ENCODE assay signal across 10 mouse cellular contexts in genomic region chr4:118961141-118961628, GRCm38 (mm10). TPM values are rescaled to one million over a fixed set of nuclear protein-coding genes. Genes with fewer than 3 reads are reported as not detected.
DNase-seq lines count a peak whose midpoint lies in the region; ATAC-seq and TF ChIP-seq lines count a peak whose summit lies in the region.
"Had no signal": no experiment of that assay in that cellular context is flagged by ENCODE, and none has a peak within 500 bp of the region (broad histone marks: within the 10 kb centered on the region; RNA-seq: fewer than 3 reads in every experiment).

Lao1 (plus strand) TSS chr4:118961578.

- H3K36me3 ChIP-seq in heart, embryonic 11.5 days (ENCODE audit: control insufficient read depth, insufficient read depth, low read length): no peaks in the 10 kb centered on the region
- H3K36me3 ChIP-seq in intestine, postnatal 0 days (ENCODE audit: control insufficient read depth, insufficient read depth): no peaks in the 10 kb centered on the region

- no peak for TF ChIP-seq CTCF in intestine, postnatal 0 days (IDR thresholded peaks at IDR 0.05; ENCODE audit: low read depth)

- no peak within 1 kb of the TSS for H3K4me3 ChIP-seq in heart, embryonic 11.5 days (ENCODE audit: low read depth, low read length)
- no peak within 1 kb of the TSS for H3K4me3 ChIP-seq in intestine, postnatal 0 days (ENCODE audit: low read depth, low read length)

- no peak within 1 kb of the TSS for H3K9ac ChIP-seq in heart, embryonic 11.5 days (ENCODE audit: low read depth, low read length)
- H3K9ac ChIP-seq in intestine, postnatal 0 days (ENCODE audit: low read depth, low read length): no peak within 1 kb of the TSS

- no peak within 1 kb of the TSS for H3K4me2 ChIP-seq in heart, embryonic 11.5 days
- no peak within 1 kb of the TSS for H3K4me2 ChIP-seq in intestine, postnatal 0 days (replicated peaks; ENCODE audit: low read depth)

- 73% methylated on average over 2 of the region's 2 CpGs for WGBS in heart, embryonic 11.5 days (ENCODE audit: insufficient replicate concordance)
- WGBS in intestine, postnatal 0 days: 85% methylated on average over 2 of the region's 2 CpGs

- no peak for ATAC-seq in heart, embryonic 11.5 days (replicated peaks; ENCODE audit: insufficient number of reproducible peaks, low FRiP score, low TSS enrichment)
- no peak for ATAC-seq in intestine, postnatal 0 days
- ATAC-seq: midbrain, embryonic 16.5 days had no signal

- intact Hi-C loops in left cerebral cortex, postnatal 14 days (cut with DNase I): no loop called here

- no peaks in the 10 kb centered on the region for H3K27me3 ChIP-seq in heart, embryonic 11.5 days (ENCODE audit: control insufficient read depth, insufficient read depth, low read length)
- H3K27me3 ChIP-seq in intestine, postnatal 0 days (replicated peaks; ENCODE audit: control insufficient read depth, insufficient read depth, low read length): no peaks in the 10 kb centered on the region

- peak; percentile 29 to 73 for DNase-seq in heart, adult 18-20 months
- DNase-seq in cerebellum, postnatal 10 days: peak; percentile 68 to 77
- DNase-seq in heart, adult 9 months (ENCODE audit: low spot score in 2 of 2): peak; percentile 26 to 68
- DNase-seq in left cerebral cortex, postnatal 14 days (ENCODE audit: low spot score in 2 of 2): peak; percentile 26 to 27
- no peak for DNase-seq in testis, postnatal 14 days (ENCODE audit: low spot score)
- DNase-seq in embryo, embryonic 9.5 days (ENCODE audit: extremely low spot score): no peak

- H3K9me3 ChIP-seq in heart, embryonic 11.5 days (replicated peaks; ENCODE audit: control insufficient read depth, low read length): no peaks in the 10 kb centered on the region
- H3K9me3 ChIP-seq in intestine, postnatal 0 days (ENCODE audit: control insufficient read depth): no peaks in the 10 kb centered on the region

- H3K4me1 ChIP-seq in heart, embryonic 11.5 days (ENCODE audit: control insufficient read depth, insufficient read depth, low read length): no peaks in the 10 kb centered on the region
- no peaks in the 10 kb centered on the region for H3K4me1 ChIP-seq in intestine, postnatal 0 days (replicated peaks; ENCODE audit: control insufficient read depth, insufficient read depth, low read length)

- no peak within 1 kb of the TSS for H3K27ac ChIP-seq in heart, embryonic 11.5 days (ENCODE audit: low read depth, low read length)
- H3K27ac ChIP-seq in intestine, postnatal 0 days (ENCODE audit: low read depth, low read length): no peak within 1 kb of the TSS

RNA-seq across cellular contexts. Expression of gene Lao1, which starts in this region (rescaled TPM):
- under 1 TPM; 0.10 to 0.62 TPM for total RNA-seq in heart, adult 18-20 months (2021)
- not detected in 2 replicates for polyA plus RNA-seq in heart, embryonic 11.5 days (2014; fragmentation: Nextera tagmentation; extraction: Ambion mirVana)
- total RNA-seq in left cerebral cortex, postnatal 14 days (2021): under 1 TPM; 0.32 to 0.33 TPM
- polyA plus RNA-seq in intestine, postnatal 0 days (2015; fragmentation: Nextera tagmentation; extraction: Ambion mirVana): 0.08 and 0.13 TPM in 2 replicates
- polyA plus RNA-seq: midbrain, embryonic 16.5 days; stomach, embryonic 16.5 days had no signal

Comparison
In these comparisons a context has a peak if more than half of its experiments do, and no peak if none do; other contexts are left out.
1. Peak in DNase-seq in heart, adult 18-20 months; RNA of the gene not detected or under 1 TPM.
2. Peak in DNase-seq in left cerebral cortex, postnatal 14 days; RNA of the gene not detected or under 1 TPM.
3. DNase-seq: peak in cerebellum, postnatal 10 days (2 of 2) and heart, adult 9 months (2 of 2); none in testis, postnatal 14 days (single experiment) and embryo, embryonic 9.5 days (single experiment).